Mouse (Mus musculus) lung, postnatal 0 days (tissue): ENCODE results near the gene March2.
"Not testable (repeated sequence)": the region's sequence is repeated elsewhere in the genome, so short reads cannot be mapped to it uniquely, and the experiment has no call there.

Experiments used
- CTCF ChIP-seq: IDR thresholded peaks from 2 replicates; pipeline ENCODE4 v1.5.1; 2016; ENCODE audit warnings: antibody characterized with exemption, mild to moderate bottlenecking
- EP300 ChIP-seq: IDR thresholded peaks from 2 replicates; pipeline ENCODE4 v1.6.1; 2016; ENCODE audit warnings: antibody characterized with exemption, mild to moderate bottlenecking, control low read depth

DNA sequence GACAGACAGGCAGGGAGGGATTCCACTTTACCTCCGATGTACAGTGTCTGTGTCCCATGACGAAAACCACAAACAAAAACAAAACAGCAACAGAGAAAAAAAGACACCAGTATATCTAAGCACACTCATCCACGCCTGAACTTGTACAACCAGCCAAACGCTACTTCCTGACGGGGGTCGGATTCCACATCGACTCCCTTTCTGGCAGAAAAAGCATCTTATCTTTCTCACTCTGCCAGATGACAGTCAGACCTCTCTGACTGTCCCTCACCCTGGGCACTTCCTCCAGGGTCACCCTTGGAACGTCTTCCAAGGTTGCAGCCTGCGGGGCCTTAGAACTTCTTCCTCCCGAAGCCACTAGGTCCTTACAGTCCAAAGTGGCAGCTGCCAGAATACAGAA is 15.1 kb upstream of the March2 start:
- not testable (repeated sequence) for TF ChIP-seq CTCF, EP300
